Mouse (Mus musculus) left cerebral cortex, adult 9 months (tissue): Measurements from ENCODE around the gene Ppp6r2.
A peak's percentile ranks its signal among the peaks of the same experiment; 100 is the strongest.

Experiments
- DNase-seq, 2 experiments: peaks; one replicate each; pipeline ENCODE4 v3.0.0; 2022; ENCODE audit warnings: low spot score in 2 of 2

The Ppp6r2 gene

GRCm38 (mm10) chr15:89210915-89211715 is at the start of gene Ppp6r2:
Gene Ppp6r2 (plus strand): TSS chr15:89211553.
- peak; percentile 42 to 74 for DNase-seq

GRCm38 (mm10) chr15:89165478-89165877 is 45.9 kb upstream of the Ppp6r2 start:
- DNase-seq, result no peak

GRCm38 (mm10) chr15:89168922-89169321 is 42.4 kb upstream of the Ppp6r2 start:
- no peak for DNase-seq

- DNase-seq, result peak; percentile 71 to 90
Observed at GRCm38 (mm10) chr15:89169431-89169830, 41.9 kb upstream of the Ppp6r2 start.

GRCm38 (mm10) chr15:89170102-89170501 is 41.3 kb upstream of the Ppp6r2 start:
- DNase-seq, result no peak

- no peak for DNase-seq
Observed at GRCm38 (mm10) chr15:89171526-89172051, 39.8 kb upstream of the Ppp6r2 start.

GRCm38 (mm10) chr15:89172276-89172935 is 38.9 kb upstream of the Ppp6r2 start:
- no peak for DNase-seq

- no peak for DNase-seq
Observed at GRCm38 (mm10) chr15:89173024-89173905, 38.1 kb upstream of the Ppp6r2 start.

GRCm38 (mm10) chr15:89173906-89174214 is 37.5 kb upstream of the Ppp6r2 start:
- DNase-seq, result no peak

GRCm38 (mm10) chr15:89174889-89175339 is 36.4 kb upstream of the Ppp6r2 start:
- DNase-seq, result no peak

GRCm38 (mm10) chr15:89175411-89176155 is 35.8 kb upstream of the Ppp6r2 start:
- no peak for DNase-seq

- peak in 1 of 2 experiments; percentile 71 for DNase-seq
Observed at GRCm38 (mm10) chr15:89177121-89177520, 34.2 kb upstream of the Ppp6r2 start.

- DNase-seq, result no peak
Observed at GRCm38 (mm10) chr15:89177576-89178259, 33.6 kb upstream of the Ppp6r2 start.

- no peak for DNase-seq
Observed at GRCm38 (mm10) chr15:89178260-89178860, 33.0 kb upstream of the Ppp6r2 start.

GRCm38 (mm10) chr15:89178954-89179629 is 32.3 kb upstream of the Ppp6r2 start:
- DNase-seq, result no peak

GRCm38 (mm10) chr15:89179630-89179964 is 31.8 kb upstream of the Ppp6r2 start:
- no peak for DNase-seq

GRCm38 (mm10) chr15:89180081-89180541 is 31.2 kb upstream of the Ppp6r2 start:
- DNase-seq, result no peak

- peak in 1 of 2 experiments; percentile 77 for DNase-seq
Observed at GRCm38 (mm10) chr15:89180571-89181229, 30.7 kb upstream of the Ppp6r2 start, which contains the start of gene Plxnb2. Gene Plxnb2 (minus strand): TSS chr15:89180788.
